Comparison of ENCODE assay signal across 9 mouse cellular contexts in the genomic region with DNA sequence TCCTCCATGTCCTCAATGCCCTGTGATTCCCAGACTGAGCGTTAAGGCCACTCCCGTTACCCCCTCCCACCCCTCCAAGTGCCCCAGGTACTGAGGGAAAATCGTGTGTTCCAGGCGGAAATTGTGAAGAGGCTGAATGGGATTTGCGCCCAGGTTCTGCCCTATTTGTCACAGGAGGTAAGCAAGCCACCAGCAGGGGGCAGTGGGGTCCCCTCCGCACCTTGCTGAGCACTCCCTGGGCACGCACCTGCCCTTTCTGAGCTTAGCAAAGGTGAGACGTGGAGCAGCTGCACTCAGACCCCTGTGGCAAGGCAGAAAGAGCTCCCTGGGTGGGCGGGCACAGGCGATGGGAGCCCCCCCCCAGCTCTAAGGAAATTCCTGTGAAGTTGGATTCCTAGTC. TPM values are rescaled to one million over a fixed set of nuclear protein-coding genes. Genes with fewer than 3 reads are reported as not detected.
DNase-seq lines count a peak whose midpoint lies in the region; ATAC-seq and TF ChIP-seq lines count a peak whose summit lies in the region.
"Had no signal": no experiment of that assay in that cellular context is flagged by ENCODE, and none has a peak within 500 bp of the region (broad histone marks: within the 10 kb centered on the region; RNA-seq: fewer than 3 reads in every experiment).

No protein-coding gene starts in this region.

- WGBS in hindbrain, embryonic 13.5 days: 17% methylated on average over 10 of the region's 10 CpGs
- WGBS in hindbrain, embryonic 16.5 days: 27% methylated on average over 10 of the region's 10 CpGs
- WGBS in intestine, embryonic 16.5 days: 35% methylated on average over 10 of the region's 10 CpGs
- WGBS in lung, embryonic 15.5 days: 37% methylated on average over 10 of the region's 10 CpGs
- 39% methylated on average over 10 of the region's 10 CpGs for WGBS in stomach, embryonic 15.5 days

- peak; percentile 58 for DNase-seq in MEL (ENCODE audit: low read depth, low spot score)
- DNase-seq in cerebellum, postnatal 25 days: peak; percentile 67 to 82

- H3K9me3 ChIP-seq in hindbrain, embryonic 13.5 days: no peaks in the 10 kb centered on the region
- H3K9me3 ChIP-seq in hindbrain, embryonic 16.5 days (ENCODE audit: control insufficient read depth, low read length): no peaks in the 10 kb centered on the region
- no peaks in the 10 kb centered on the region for H3K9me3 ChIP-seq in MEL (replicated peaks; ENCODE audit: insufficient read depth, low read length)
- H3K9me3 ChIP-seq in intestine, embryonic 16.5 days (ENCODE audit: control insufficient read depth, low read length): no peaks in the 10 kb centered on the region
- H3K9me3 ChIP-seq in lung, embryonic 15.5 days: no peaks in the 10 kb centered on the region
- no peaks in the 10 kb centered on the region for H3K9me3 ChIP-seq in stomach, embryonic 15.5 days

- peaks cover 76% of the 10 kb centered on the region for H3K4me1 ChIP-seq in hindbrain, embryonic 13.5 days (replicated peaks)
- peaks cover 45% of the 10 kb centered on the region for H3K4me1 ChIP-seq in hindbrain, embryonic 16.5 days (ENCODE audit: control insufficient read depth, insufficient read depth, low read depth, low read length)
- H3K4me1 ChIP-seq in MEL (ENCODE audit: control insufficient read depth in 1 of 2, insufficient read depth in 2 of 2, low read length in 2 of 2): peaks cover 0 to 9% of the 10 kb centered on the region in 2 experiments; a peak in 2 of 4 replicates
- H3K4me1 ChIP-seq in intestine, embryonic 16.5 days (ENCODE audit: control insufficient read depth, insufficient read depth, low read length): peaks cover 62% of the 10 kb centered on the region
- peaks cover 73% of the 10 kb centered on the region for H3K4me1 ChIP-seq in lung, embryonic 15.5 days
- H3K4me1 ChIP-seq in stomach, embryonic 15.5 days: peaks cover 61% of the 10 kb centered on the region

- H3K27me3 ChIP-seq in hindbrain, embryonic 13.5 days: peaks cover 58% of the 10 kb centered on the region
- H3K27me3 ChIP-seq in hindbrain, embryonic 16.5 days (replicated peaks; ENCODE audit: control insufficient read depth, insufficient read depth, low read length): peaks cover 10% of the 10 kb centered on the region; the same call in 1 of the 2 replicates
- no peaks in the 10 kb centered on the region for H3K27me3 ChIP-seq in MEL (ENCODE audit: control insufficient read depth in 1 of 2, insufficient read depth in 2 of 2, low read length in 2 of 2)
- H3K27me3 ChIP-seq in intestine, embryonic 16.5 days (replicated peaks; ENCODE audit: control insufficient read depth, insufficient read depth, low read length): no peaks in the 10 kb centered on the region
- H3K27me3 ChIP-seq in lung, embryonic 15.5 days: no peaks in the 10 kb centered on the region
- no peaks in the 10 kb centered on the region for H3K27me3 ChIP-seq in stomach, embryonic 15.5 days (replicated peaks)

- H3K4me2 ChIP-seq in hindbrain, embryonic 13.5 days: no peak overlapping the region
- no peak overlapping the region for H3K4me2 ChIP-seq in hindbrain, embryonic 16.5 days (ENCODE audit: low read length)
- H3K4me2 ChIP-seq in intestine, embryonic 16.5 days (ENCODE audit: low read depth, low read length): 0 out of 2 replicates have a peak overlapping the region, but pooled peaks have one; percentile 55
- peak overlapping the region; percentile 54; the same call in 1 of the 2 replicates for H3K4me2 ChIP-seq in lung, embryonic 15.5 days
- H3K4me2 ChIP-seq in stomach, embryonic 15.5 days: peak overlapping the region; percentile 52; the same call in 1 of the 2 replicates

- peak; percentile 65 to 85 (median 77) for TF ChIP-seq CTCF in MEL (IDR thresholded peaks at IDR 0.05 in 2 of 3, conservative IDR thresholded peaks at IDR 0.05 in 1 of 3; ENCODE audit: control insufficient read depth in 1 of 3, insufficient read depth in 1 of 3, low read depth in 2 of 3, low read length in 3 of 3, poor library complexity in 1 of 3, severe bottlenecking in 1 of 3)

- peaks cover 47% of the 10 kb centered on the region for H3K36me3 ChIP-seq in hindbrain, embryonic 13.5 days
- peaks cover 16% of the 10 kb centered on the region for H3K36me3 ChIP-seq in hindbrain, embryonic 16.5 days (ENCODE audit: control insufficient read depth, insufficient read depth, low read length)
- peaks cover 2 to 6% of the 10 kb centered on the region in 2 experiments; a peak in 2 of 4 replicates for H3K36me3 ChIP-seq in MEL (ENCODE audit: control insufficient read depth in 1 of 2, insufficient read depth in 2 of 2, low read length in 2 of 2)
- peaks cover 21% of the 10 kb centered on the region for H3K36me3 ChIP-seq in intestine, embryonic 16.5 days (ENCODE audit: control insufficient read depth, insufficient read depth, low read length)
- H3K36me3 ChIP-seq in lung, embryonic 15.5 days: peaks cover 34% of the 10 kb centered on the region
- peaks cover 25% of the 10 kb centered on the region for H3K36me3 ChIP-seq in stomach, embryonic 15.5 days

- no peak for TF ChIP-seq EP300 in MEL (IDR thresholded peaks at IDR 0.05; ENCODE audit: low read depth in 1 of 2, low read length in 2 of 2)

- peak overlapping the region; percentile 49; the same call in 1 of the 2 replicates for H3K9ac ChIP-seq in hindbrain, embryonic 13.5 days
- H3K9ac ChIP-seq in hindbrain, embryonic 16.5 days (ENCODE audit: low read depth, low read length): no peak overlapping the region
- no peak overlapping the region for H3K9ac ChIP-seq in MEL (ENCODE audit: control insufficient read depth, low read depth, low read length, poor library complexity, severe bottlenecking)
- H3K9ac ChIP-seq in intestine, embryonic 16.5 days (ENCODE audit: low read depth, low read length): peak overlapping the region; percentile 63; the same call in 1 of the 2 replicates
- H3K9ac ChIP-seq in lung, embryonic 15.5 days: no peak overlapping the region
- H3K9ac ChIP-seq in stomach, embryonic 15.5 days: no peak overlapping the region

- peaks cover 19% of the 10 kb centered on the region for H3K79me2 ChIP-seq in MEL (ENCODE audit: control insufficient read depth, insufficient read depth, low read length, poor library complexity)

- no peak for TF ChIP-seq POLR2A in MEL (IDR thresholded peaks at IDR 0.05; ENCODE audit: control insufficient read depth in 1 of 2, insufficient read depth in 1 of 2, low read depth in 1 of 2, low read length in 2 of 2, poor library complexity in 1 of 2)

- TF ChIP-seq RAD21 in MEL (IDR thresholded peaks at IDR 0.05; ENCODE audit: low read depth, low read length): peak; percentile 27

- H3K27ac ChIP-seq in hindbrain, embryonic 13.5 days: no peak overlapping the region
- H3K27ac ChIP-seq in hindbrain, embryonic 16.5 days (ENCODE audit: low read depth, low read length): no peak overlapping the region
- H3K27ac ChIP-seq in MEL (ENCODE audit: control insufficient read depth, low read depth, low read length): no peak overlapping the region
- H3K27ac ChIP-seq in intestine, embryonic 16.5 days (ENCODE audit: low read length): peak overlapping the region; percentile 35; the same call in 1 of the 2 replicates
- peak overlapping the region; percentile 74 for H3K27ac ChIP-seq in lung, embryonic 15.5 days
- peak overlapping the region; percentile 52; the same call in 1 of the 2 replicates for H3K27ac ChIP-seq in stomach, embryonic 15.5 days

- 0 out of 2 replicates have a peak overlapping the region, but pooled peaks have one; percentile 29 for H3K4me3 ChIP-seq in hindbrain, embryonic 13.5 days
- no peak overlapping the region for H3K4me3 ChIP-seq in hindbrain, embryonic 16.5 days (ENCODE audit: low read length)
- no peak overlapping the region for H3K4me3 ChIP-seq in MEL (ENCODE audit: control insufficient read depth in 1 of 2, insufficient read depth in 1 of 2, low read depth in 2 of 2, low read length in 2 of 2)
- H3K4me3 ChIP-seq in intestine, embryonic 16.5 days (ENCODE audit: low read length): no peak overlapping the region
- no peak overlapping the region for H3K4me3 ChIP-seq in lung, embryonic 15.5 days
- no peak overlapping the region for H3K4me3 ChIP-seq in stomach, embryonic 15.5 days (replicated peaks)
- H3K4me3 ChIP-seq: erythroblast, embryonic 14.5 days had no signal

- ATAC-seq in hindbrain, embryonic 13.5 days (ENCODE audit: low FRiP score): no peak
- no peak for ATAC-seq in hindbrain, embryonic 16.5 days
- ATAC-seq in intestine, embryonic 16.5 days: no peak
- ATAC-seq in lung, embryonic 15.5 days (ENCODE audit: borderline replicate concordance, extremely low read depth, low FRiP score, low TSS enrichment): no peak
- ATAC-seq in stomach, embryonic 15.5 days (ENCODE audit: insufficient read depth, low FRiP score, low read depth): no peak
- ATAC-seq in monocyte, adult 5-6 weeks (replicated peaks; ENCODE audit: insufficient number of reproducible peaks, low FRiP score, low TSS enrichment, poor library complexity, severe bottlenecking): no peak

RNA-seq across cellular contexts. Expression of a gene that starts 5.4 kb away (rescaled TPM):
- 545 and 558 TPM in 2 replicates for polyA plus RNA-seq in hindbrain, embryonic 13.5 days (2015; fragmentation: Nextera tagmentation; extraction: Ambion mirVana)
- polyA plus RNA-seq in hindbrain, embryonic 16.5 days (2015; fragmentation: Nextera tagmentation; extraction: Ambion mirVana): 457 and 712 TPM in 2 replicates
- total RNA-seq in MEL (2012; rRNA removed): 170 and 197 TPM in 2 replicates
- polyA plus RNA-seq in MEL (2012; ENCODE audit: insufficient read depth in 1 of 2, insufficient read length in 2 of 2, low read depth in 1 of 2, low replicate concordance in 2 of 2, missing spikeins in 1 of 2): 100 to 1,000 TPM in 1 of 2 experiments, not detected in 1; 355 TPM
- 473 and 518 TPM in 2 replicates for polyA plus RNA-seq in intestine, embryonic 16.5 days (2015; fragmentation: Nextera tagmentation; extraction: Ambion mirVana)
- 662 and 670 TPM in 2 replicates for polyA plus RNA-seq in lung, embryonic 15.5 days (2015; fragmentation: Nextera tagmentation; extraction: Ambion mirVana)
- polyA plus RNA-seq in stomach, embryonic 15.5 days (2015; fragmentation: Nextera tagmentation; extraction: Ambion mirVana): 692 and 697 TPM in 2 replicates
- 129 to 254 TPM (median 141 TPM) in 3 replicates for total RNA-seq in monocyte, adult 5-6 weeks (2017)

RNA-seq across cellular contexts. Expression of a gene that starts 9.6 kb away (rescaled TPM):
- 27.7 and 28.9 TPM in 2 replicates for polyA plus RNA-seq in hindbrain, embryonic 13.5 days (2015; fragmentation: Nextera tagmentation; extraction: Ambion mirVana)
- 40.9 and 50.2 TPM in 2 replicates for polyA plus RNA-seq in hindbrain, embryonic 16.5 days (2015; fragmentation: Nextera tagmentation; extraction: Ambion mirVana)
- total RNA-seq in MEL (2012; rRNA removed): 0.19 and 0.75 TPM in 2 replicates
- 1 to 10 TPM in 1 of 2 experiments, not detected in 1; 2.4 TPM for polyA plus RNA-seq in MEL (2012; ENCODE audit: insufficient read depth in 1 of 2, insufficient read length in 2 of 2, low read depth in 1 of 2, low replicate concordance in 2 of 2, missing spikeins in 1 of 2)
- 12.6 and 13.6 TPM in 2 replicates for polyA plus RNA-seq in intestine, embryonic 16.5 days (2015; fragmentation: Nextera tagmentation; extraction: Ambion mirVana)
- polyA plus RNA-seq in lung, embryonic 15.5 days (2015; fragmentation: Nextera tagmentation; extraction: Ambion mirVana): 39.3 and 49.7 TPM in 2 replicates
- 28.8 and 35.6 TPM in 2 replicates for polyA plus RNA-seq in stomach, embryonic 15.5 days (2015; fragmentation: Nextera tagmentation; extraction: Ambion mirVana)
- total RNA-seq in monocyte, adult 5-6 weeks (2017): 2.0 to 3.2 TPM (median 2.7 TPM) in 3 replicates

RNA-seq across cellular contexts. Expression of a gene that starts 19.7 kb away (rescaled TPM):
- 79.8 and 82.4 TPM in 2 replicates for polyA plus RNA-seq in hindbrain, embryonic 13.5 days (2015; fragmentation: Nextera tagmentation; extraction: Ambion mirVana)
- 96.0 and 104 TPM in 2 replicates for polyA plus RNA-seq in hindbrain, embryonic 16.5 days (2015; fragmentation: Nextera tagmentation; extraction: Ambion mirVana)
- total RNA-seq in MEL (2012; rRNA removed): 12.2 and 14.1 TPM in 2 replicates
- 10 to 100 TPM in 1 of 2 experiments, not detected in 1; 18.4 TPM for polyA plus RNA-seq in MEL (2012; ENCODE audit: insufficient read depth in 1 of 2, insufficient read length in 2 of 2, low read depth in 1 of 2, low replicate concordance in 2 of 2, missing spikeins in 1 of 2)
- polyA plus RNA-seq in intestine, embryonic 16.5 days (2015; fragmentation: Nextera tagmentation; extraction: Ambion mirVana): 296 and 339 TPM in 2 replicates
- 72.7 and 74.2 TPM in 2 replicates for polyA plus RNA-seq in lung, embryonic 15.5 days (2015; fragmentation: Nextera tagmentation; extraction: Ambion mirVana)
- polyA plus RNA-seq in stomach, embryonic 15.5 days (2015; fragmentation: Nextera tagmentation; extraction: Ambion mirVana): 113 and 134 TPM in 2 replicates
- total RNA-seq in monocyte, adult 5-6 weeks (2017): 2.2 to 17.5 TPM (median 15.1 TPM) in 3 replicates

RNA-seq across cellular contexts. Expression of a gene that starts 36.1 kb away (rescaled TPM):
- 3.0 and 4.2 TPM in 2 replicates for polyA plus RNA-seq in hindbrain, embryonic 13.5 days (2015; fragmentation: Nextera tagmentation; extraction: Ambion mirVana)
- polyA plus RNA-seq in hindbrain, embryonic 16.5 days (2015; fragmentation: Nextera tagmentation; extraction: Ambion mirVana): 9.0 and 9.2 TPM in 2 replicates
- 16.9 and 17.3 TPM in 2 replicates for total RNA-seq in MEL (2012; rRNA removed)
- polyA plus RNA-seq in MEL (2012; ENCODE audit: insufficient read depth in 1 of 2, insufficient read length in 2 of 2, low read depth in 1 of 2, low replicate concordance in 2 of 2, missing spikeins in 1 of 2): 10 to 100 TPM in 1 of 2 experiments, not detected in 1; 31.9 TPM
- polyA plus RNA-seq in intestine, embryonic 16.5 days (2015; fragmentation: Nextera tagmentation; extraction: Ambion mirVana): 21.0 and 22.7 TPM in 2 replicates
- polyA plus RNA-seq in lung, embryonic 15.5 days (2015; fragmentation: Nextera tagmentation; extraction: Ambion mirVana): 28.1 and 29.3 TPM in 2 replicates
- polyA plus RNA-seq in stomach, embryonic 15.5 days (2015; fragmentation: Nextera tagmentation; extraction: Ambion mirVana): 31.2 and 42.1 TPM in 2 replicates
- not detected in 3 replicates for total RNA-seq in monocyte, adult 5-6 weeks (2017)

RNA-seq across cellular contexts. Expression of a gene that starts 40.7 kb away (rescaled TPM):
- 1.2 and 1.7 TPM in 2 replicates for polyA plus RNA-seq in hindbrain, embryonic 13.5 days (2015; fragmentation: Nextera tagmentation; extraction: Ambion mirVana)
- polyA plus RNA-seq in hindbrain, embryonic 16.5 days (2015; fragmentation: Nextera tagmentation; extraction: Ambion mirVana): 0.81 and 1.1 TPM in 2 replicates
- 28.2 and 33.0 TPM in 2 replicates for total RNA-seq in MEL (2012; rRNA removed)
- polyA plus RNA-seq in MEL (2012; ENCODE audit: insufficient read depth in 1 of 2, insufficient read length in 2 of 2, low read depth in 1 of 2, low replicate concordance in 2 of 2, missing spikeins in 1 of 2): 100 to 1,000 TPM in 1 of 2 experiments, 10 to 100 TPM in 1; 23.0 to 142 TPM
- polyA plus RNA-seq in intestine, embryonic 16.5 days (2015; fragmentation: Nextera tagmentation; extraction: Ambion mirVana): 1.1 and 1.5 TPM in 2 replicates
- 1.7 and 1.8 TPM in 2 replicates for polyA plus RNA-seq in lung, embryonic 15.5 days (2015; fragmentation: Nextera tagmentation; extraction: Ambion mirVana)
- polyA plus RNA-seq in stomach, embryonic 15.5 days (2015; fragmentation: Nextera tagmentation; extraction: Ambion mirVana): 4.4 and 5.8 TPM in 2 replicates
- total RNA-seq in monocyte, adult 5-6 weeks (2017): 20.3 to 41.0 TPM (median 29.4 TPM) in 3 replicates

Comparison
In these comparisons a context has a peak if more than half of its experiments do, and no peak if none do; other contexts are left out.
1. H3K9ac ChIP-seq: peak in hindbrain, embryonic 13.5 days (single experiment) and intestine, embryonic 16.5 days (single experiment); none in hindbrain, embryonic 16.5 days (single experiment), MEL (single experiment), lung, embryonic 15.5 days (single experiment) and stomach, embryonic 15.5 days (single experiment).
2. H3K27ac ChIP-seq: peak in intestine, embryonic 16.5 days (single experiment), lung, embryonic 15.5 days (single experiment) and stomach, embryonic 15.5 days (single experiment); none in hindbrain, embryonic 13.5 days (single experiment), hindbrain, embryonic 16.5 days (single experiment) and MEL (single experiment).
3. H3K4me2 ChIP-seq: peak in intestine, embryonic 16.5 days (single experiment), lung, embryonic 15.5 days (single experiment) and stomach, embryonic 15.5 days (single experiment); none in hindbrain, embryonic 13.5 days (single experiment) and hindbrain, embryonic 16.5 days (single experiment).